Comparison of ENCODE assay signal across 9 mouse cellular contexts in genomic region chr14:55052496-55052895, GRCm38 (mm10). TPM values are rescaled to one million over a fixed set of nuclear protein-coding genes. Genes with fewer than 3 reads are reported as not detected.
DNase-seq lines count a peak whose midpoint lies in the region; ATAC-seq and TF ChIP-seq lines count a peak whose summit lies in the region.
"Had no signal": no experiment of that assay in that cellular context is flagged by ENCODE, and none has a peak within 500 bp of the region (broad histone marks: within the 10 kb centered on the region; RNA-seq: fewer than 3 reads in every experiment).

No protein-coding gene starts in this region.

- H3K36me3 ChIP-seq in kidney, adult 2 months (ENCODE audit: control insufficient read depth, insufficient read depth, low read length), result no peaks in the 10 kb centered on the region
- H3K36me3 ChIP-seq in kidney, embryonic 16.5 days (ENCODE audit: insufficient read depth, low read length), result no peaks in the 10 kb centered on the region
- no peaks in the 10 kb centered on the region for H3K36me3 ChIP-seq in neural tube, embryonic 13.5 days
- no peaks in the 10 kb centered on the region for H3K36me3 ChIP-seq in heart, embryonic 12.5 days
- H3K36me3 ChIP-seq in thymus, adult 2 months (ENCODE audit: control insufficient read depth, insufficient read depth, low read length), result no peaks in the 10 kb centered on the region

- TF ChIP-seq POLR2A in kidney, adult 2 months (IDR thresholded peaks at IDR 0.05; ENCODE audit: low read depth, low read length), result no peak
- no peak for TF ChIP-seq POLR2A in thymus, adult 2 months (IDR thresholded peaks at IDR 0.05; ENCODE audit: control insufficient read depth, extremely low read depth, insufficient read depth, low read length, poor library complexity)

- no peak overlapping the region for H3K4me2 ChIP-seq in kidney, embryonic 16.5 days (replicated peaks; ENCODE audit: low read depth, low read length)
- peak overlapping the region; percentile 52 for H3K4me2 ChIP-seq in neural tube, embryonic 13.5 days
- no peak overlapping the region for H3K4me2 ChIP-seq in heart, embryonic 12.5 days

- no peaks in the 10 kb centered on the region for H3K27me3 ChIP-seq in kidney, adult 2 months (replicated peaks; ENCODE audit: control insufficient read depth, insufficient read depth, low read length)
- no peaks in the 10 kb centered on the region for H3K27me3 ChIP-seq in kidney, embryonic 16.5 days (ENCODE audit: insufficient read depth, low read length)
- H3K27me3 ChIP-seq in neural tube, embryonic 13.5 days, result no peaks in the 10 kb centered on the region
- H3K27me3 ChIP-seq in heart, embryonic 12.5 days (replicated peaks), result peaks cover 12% of the 10 kb centered on the region
- H3K27me3 ChIP-seq in thymus, adult 2 months (ENCODE audit: control insufficient read depth, insufficient read depth, low read length), result no peaks in the 10 kb centered on the region

- peak; percentile 14 for DNase-seq in kidney, adult 2 months
- DNase-seq in frontal cortex, postnatal 36 days (ENCODE audit: low spot score in 2 of 2), result peak; percentile 78 to 81
- DNase-seq in heart, postnatal 36 days, result no peak
- DNase-seq in thymus, adult 2 months, result no peak

- no peak overlapping the region for H3K27ac ChIP-seq in kidney, adult 2 months (ENCODE audit: insufficient read depth, low read depth, low read length)
- no peak overlapping the region for H3K27ac ChIP-seq in kidney, embryonic 16.5 days (ENCODE audit: low read length)
- H3K27ac ChIP-seq in neural tube, embryonic 13.5 days (replicated peaks), result peak overlapping the region; percentile 97
- H3K27ac ChIP-seq in heart, embryonic 12.5 days (ENCODE audit: poor library complexity, severe bottlenecking), result no peak overlapping the region
- H3K27ac ChIP-seq in thymus, adult 2 months (ENCODE audit: control insufficient read depth, insufficient read depth, low read length), result no peak overlapping the region

- no peak for TF ChIP-seq CTCF in kidney, adult 2 months (conservative IDR thresholded peaks at IDR 0.05; ENCODE audit: insufficient read depth, insufficient read length, low read depth, low read length)
- TF ChIP-seq CTCF in thymus, adult 2 months (IDR thresholded peaks at IDR 0.05; ENCODE audit: borderline replicate concordance, control insufficient read depth, extremely low read depth, insufficient read depth, low read length, poor library complexity), result no peak

- no peaks in the 10 kb centered on the region for H3K9me3 ChIP-seq in kidney, embryonic 16.5 days (ENCODE audit: low read length)
- H3K9me3 ChIP-seq in neural tube, embryonic 13.5 days, result no peaks in the 10 kb centered on the region
- H3K9me3 ChIP-seq in heart, embryonic 12.5 days (replicated peaks), result no peaks in the 10 kb centered on the region

- no peak overlapping the region for H3K4me3 ChIP-seq in kidney, adult 2 months (ENCODE audit: insufficient read depth, low read depth, low read length)
- no peak overlapping the region for H3K4me3 ChIP-seq in kidney, embryonic 16.5 days (ENCODE audit: low read length)
- H3K4me3 ChIP-seq in neural tube, embryonic 13.5 days, result no peak overlapping the region
- no peak overlapping the region for H3K4me3 ChIP-seq in heart, embryonic 12.5 days
- H3K4me3 ChIP-seq in thymus, adult 2 months (ENCODE audit: control insufficient read depth, insufficient read depth, low read length), result no peak overlapping the region

- 55% methylated on average over 9 of the region's 9 CpGs for WGBS in kidney, adult 2 months
- 73% methylated on average over 8 of the region's 9 CpGs for WGBS in kidney, embryonic 16.5 days
- WGBS in neural tube, embryonic 13.5 days, result 30% methylated on average over 9 of the region's 9 CpGs
- 83% methylated on average over 9 of the region's 9 CpGs for WGBS in heart, embryonic 12.5 days
- 50% methylated on average over 9 of the region's 9 CpGs for WGBS in thymus, adult 2 months

- no peak for ATAC-seq in kidney, embryonic 16.5 days (ENCODE audit: low FRiP score, low TSS enrichment)
- ATAC-seq in cerebellum, adult (ENCODE audit: insufficient number of reproducible peaks, low FRiP score, low TSS enrichment), result peak; percentile 33; the same call in 1 of the 2 replicates
- ATAC-seq in neural tube, embryonic 13.5 days (ENCODE audit: low read depth), result peak; percentile 44
- no peak for ATAC-seq in heart, embryonic 12.5 days (ENCODE audit: insufficient number of reproducible peaks, low FRiP score)

- no peaks in the 10 kb centered on the region for H3K4me1 ChIP-seq in kidney, adult 2 months (ENCODE audit: control insufficient read depth, insufficient read depth, low read length)
- no peaks in the 10 kb centered on the region for H3K4me1 ChIP-seq in kidney, embryonic 16.5 days (ENCODE audit: insufficient read depth, low read length)
- peaks cover 56% of the 10 kb centered on the region for H3K4me1 ChIP-seq in neural tube, embryonic 13.5 days (replicated peaks)
- H3K4me1 ChIP-seq in heart, embryonic 12.5 days (replicated peaks), result no peaks in the 10 kb centered on the region
- no peaks in the 10 kb centered on the region for H3K4me1 ChIP-seq in thymus, adult 2 months (replicated peaks; ENCODE audit: control insufficient read depth, insufficient read depth, low read length)

- intact Hi-C loops in heart, postnatal 36 days (cut with DNase I), result no loop called here

- H3K9ac ChIP-seq in kidney, embryonic 16.5 days (replicated peaks; ENCODE audit: low read length), result no peak overlapping the region
- 0 out of 2 replicates have a peak overlapping the region, but pooled peaks have one; percentile 8 for H3K9ac ChIP-seq in neural tube, embryonic 13.5 days
- H3K9ac ChIP-seq in heart, embryonic 12.5 days, result no peak overlapping the region

RNA-seq across cellular contexts. Expression of gene Ngdn, which starts 37.2 kb away (rescaled TPM):
- 15.0 and 15.5 TPM in 2 replicates for polyA plus RNA-seq in kidney, adult 2 months (2012; rRNA removed)
- polyA plus RNA-seq in kidney, embryonic 16.5 days (2015; fragmentation: Nextera tagmentation; extraction: Ambion mirVana), result 87.0 and 88.8 TPM in 2 replicates
- 56.4 and 61.9 TPM in 2 replicates for polyA plus RNA-seq in neural tube, embryonic 13.5 days (2015; fragmentation: Nextera tagmentation; extraction: Ambion mirVana)
- polyA plus RNA-seq in heart, embryonic 12.5 days (2016; fragmentation: Nextera tagmentation; extraction: Ambion mirVana), result 55.7 and 60.8 TPM in 2 replicates
- total RNA-seq in heart, postnatal 36 days (2021), result 10 to 100 TPM; 25.6 to 29.3 TPM
- polyA plus RNA-seq in thymus, adult 2 months (2012; rRNA removed), result 24.6 and 31.0 TPM in 2 replicates

RNA-seq across cellular contexts. Expression of gene Zfhx2, which starts 39.6 kb away (rescaled TPM):
- 2.1 TPM in 2 replicates for polyA plus RNA-seq in kidney, adult 2 months (2012; rRNA removed)
- polyA plus RNA-seq in kidney, embryonic 16.5 days (2015; fragmentation: Nextera tagmentation; extraction: Ambion mirVana), result 4.3 and 6.0 TPM in 2 replicates
- 30.4 and 33.6 TPM in 2 replicates for polyA plus RNA-seq in neural tube, embryonic 13.5 days (2015; fragmentation: Nextera tagmentation; extraction: Ambion mirVana)
- polyA plus RNA-seq in heart, embryonic 12.5 days (2016; fragmentation: Nextera tagmentation; extraction: Ambion mirVana), result 4.4 and 4.5 TPM in 2 replicates
- total RNA-seq in heart, postnatal 36 days (2021), result 1 to 10 TPM; 3.4 to 3.9 TPM
- polyA plus RNA-seq in thymus, adult 2 months (2012; rRNA removed), result 6.3 and 6.6 TPM in 2 replicates

RNA-seq across cellular contexts. Expression of gene Thtpa, which starts 42.1 kb away (rescaled TPM):
- polyA plus RNA-seq in kidney, adult 2 months (2012; rRNA removed), result 12.1 and 13.8 TPM in 2 replicates
- 27.1 and 28.9 TPM in 2 replicates for polyA plus RNA-seq in kidney, embryonic 16.5 days (2015; fragmentation: Nextera tagmentation; extraction: Ambion mirVana)
- polyA plus RNA-seq in neural tube, embryonic 13.5 days (2015; fragmentation: Nextera tagmentation; extraction: Ambion mirVana), result 29.4 and 29.8 TPM in 2 replicates
- polyA plus RNA-seq in heart, embryonic 12.5 days (2016; fragmentation: Nextera tagmentation; extraction: Ambion mirVana), result 14.3 and 14.8 TPM in 2 replicates
- total RNA-seq in heart, postnatal 36 days (2021), result 10 to 100 TPM; 12.6 to 13.0 TPM
- polyA plus RNA-seq in thymus, adult 2 months (2012; rRNA removed), result 6.0 and 6.1 TPM in 2 replicates

RNA-seq across cellular contexts. Expression of gene Ap1g2, which starts 53.9 kb away (rescaled TPM):
- 28.2 and 29.6 TPM in 2 replicates for polyA plus RNA-seq in kidney, adult 2 months (2012; rRNA removed)
- 23.2 and 23.3 TPM in 2 replicates for polyA plus RNA-seq in kidney, embryonic 16.5 days (2015; fragmentation: Nextera tagmentation; extraction: Ambion mirVana)
- polyA plus RNA-seq in neural tube, embryonic 13.5 days (2015; fragmentation: Nextera tagmentation; extraction: Ambion mirVana), result 5.2 and 8.3 TPM in 2 replicates
- polyA plus RNA-seq in heart, embryonic 12.5 days (2016; fragmentation: Nextera tagmentation; extraction: Ambion mirVana), result 8.7 and 9.8 TPM in 2 replicates
- total RNA-seq in heart, postnatal 36 days (2021), result 1 to 10 TPM; 3.9 to 6.2 TPM
- polyA plus RNA-seq in thymus, adult 2 months (2012; rRNA removed), result 91.5 and 94.5 TPM in 2 replicates

RNA-seq across cellular contexts. Expression of gene Myh7, which starts 58.1 kb away (rescaled TPM):
- polyA plus RNA-seq in kidney, adult 2 months (2012; rRNA removed), result 0.05 and 5.2 TPM in 2 replicates
- polyA plus RNA-seq in kidney, embryonic 16.5 days (2015; fragmentation: Nextera tagmentation; extraction: Ambion mirVana), result 2.4 and 5.0 TPM in 2 replicates
- polyA plus RNA-seq in neural tube, embryonic 13.5 days (2015; fragmentation: Nextera tagmentation; extraction: Ambion mirVana), result 7.6 and 10.3 TPM in 2 replicates
- 5,583 and 5,934 TPM in 2 replicates for polyA plus RNA-seq in heart, embryonic 12.5 days (2016; fragmentation: Nextera tagmentation; extraction: Ambion mirVana)
- 1,000 to 10,000 TPM; 2,242 to 2,437 TPM for total RNA-seq in heart, postnatal 36 days (2021)
- polyA plus RNA-seq in thymus, adult 2 months (2012; rRNA removed), result 0.23 and 0.96 TPM in 2 replicates
- total RNA-seq: neutrophil, adult 5-6 weeks had no signal

Comparison
In these comparisons a context has a peak if more than half of its experiments do, and no peak if none do; other contexts are left out.
1. DNase-seq: peak in kidney, adult 2 months (single experiment) and frontal cortex, postnatal 36 days (2 of 2); none in heart, postnatal 36 days (0 of 2) and thymus, adult 2 months (single experiment).
2. ATAC-seq: peak in cerebellum, adult (single experiment) and neural tube, embryonic 13.5 days (single experiment); none in kidney, embryonic 16.5 days (single experiment) and heart, embryonic 12.5 days (single experiment).